Mouse (Mus musculus) forebrain, embryonic 14.5 days (tissue): ENCODE data around the gene Tab2. TPM values are rescaled to one million over a fixed set of nuclear protein-coding genes. Genes with fewer than 3 reads are reported as not detected.

Source experiments
- ATAC-seq: fragments of 200-750 bp; cut with Nextera tagmentation; 2 replicates; pipeline ENCODE4 v1.8.0; 2017; ENCODE audit warnings: mild to moderate bottlenecking, moderate library complexity
- DNase-seq: peaks from one replicate; pipeline ENCODE4 v3.0.0-alpha.2; 2015; ENCODE audit warnings: low spot score
- H3K27ac ChIP-seq: fragments of 300-500 bp; sonication (generic); 2 replicates; pipeline ENCODE4 v1.5.1; 2014; ENCODE audit warnings: low read depth, mild to moderate bottlenecking, control low read depth, low read length, moderate library complexity
- H3K27me3 ChIP-seq: fragments of 300-500 bp; sonication (generic); replicated peaks from 2 replicates; pipeline ENCODE4 v1.6.1; 2014; ENCODE audit warnings: low read length, control low read depth, mixed read lengths; ENCODE audit not compliant: control insufficient read depth, insufficient read depth
- H3K36me3 ChIP-seq: fragments of 300-500 bp; sonication (generic); 2 replicates; pipeline ENCODE4 v1.6.1; 2014; ENCODE audit warnings: low read length, control low read depth; ENCODE audit not compliant: control insufficient read depth, insufficient read depth
- H3K4me1 ChIP-seq: fragments of 300-500 bp; sonication (generic); 2 replicates; pipeline ENCODE4 v1.6.1; 2014; ENCODE audit warnings: antibody characterized with exemption, low read length, control low read depth; ENCODE audit not compliant: control insufficient read depth, insufficient read depth
- H3K4me2 ChIP-seq: fragments of 300-500 bp; sonication (generic); 2 replicates; pipeline ENCODE4 v1.6.1; 2014; ENCODE audit warnings: mild to moderate bottlenecking, control low read depth, low read length
- H3K4me3 ChIP-seq: fragments of 300-500 bp; sonication (generic); 2 replicates; pipeline ENCODE4 v1.5.1; 2014; ENCODE audit warnings: low read depth, low read length, control low read depth
- H3K9ac ChIP-seq: fragments of 300-500 bp; sonication (generic); 2 replicates; pipeline ENCODE4 v1.6.1; 2014; ENCODE audit warnings: mild to moderate bottlenecking, low read length, control low read depth, moderate library complexity
- H3K9me3 ChIP-seq: fragments of 300-500 bp; sonication (generic); replicated peaks from 2 replicates; pipeline ENCODE4 v1.6.1; 2016; ENCODE audit warnings: low read length, control low read depth, mixed read lengths; ENCODE audit not compliant: control insufficient read depth
- WGBS: fragments of 180-500 bp; shearing (Covaris S2); extraction: QIAGEN DNeasy Blood & Tissue Kit; methylation state at CpG from one replicate; pipeline ENCODE4 v1.1.7; 2014; 5-methylcytosine and 5-hydroxymethylcytosine counted together
- polyA plus RNA-seq: library from polyadenylated mRNA; unstranded; fragments of >200 nt; fragmentation: Nextera tagmentation; extraction: Ambion mirVana; gene quantifications from 2 replicates; pipeline ENCODE4 v1.2.1, GENCODE M21; 2014

Gene Tab2
- polyA plus RNA-seq, 1 experiment from 2014 or later: 19.4 TPM

- H3K4me1 ChIP-seq: peaks cover 20% of the 10 kb centered on the region
- H3K27me3 ChIP-seq: no peaks in the 10 kb centered on the region
- no peak; the same call in 1 of the 2 replicates for ATAC-seq
- DNase-seq: peak; percentile 40
- under 1% methylated on average over 23 of the region's 31 CpGs for WGBS
- no peaks in the 10 kb centered on the region for H3K9me3 ChIP-seq
- H3K27ac ChIP-seq: peak overlapping the region; percentile 98
- H3K4me2 ChIP-seq: peak overlapping the region; percentile 94
- no peaks in the 10 kb centered on the region for H3K36me3 ChIP-seq
- H3K9ac ChIP-seq: peak overlapping the region; percentile 99
- H3K4me3 ChIP-seq: peak overlapping the region; percentile 95
These were observed 919 bp downstream of the Tab2 start for GRCm38 (mm10) chr10:7954989-7955633.

- Histone ChIP-seq H3K9ac (peak overlapping the region; percentile 99), H3K27ac (no peak overlapping the region; the same call in 1 of the 2 replicates), H3K9me3 (no peaks in the 10 kb centered on the region), H3K4me2 (peak overlapping the region; percentile 94), H3K36me3 (no peaks in the 10 kb centered on the region), H3K4me1 (peaks cover 20% of the 10 kb centered on the region), H3K4me3 (peak overlapping the region; percentile 95), H3K27me3 (no peaks in the 10 kb centered on the region)
- 0% methylated on average over 5 of the region's 5 CpGs for WGBS
- peak; percentile 44 for DNase-seq
- no peak for ATAC-seq
These were observed 1.4 kb downstream of the Tab2 start for GRCm38 (mm10) chr10:7954627-7954988.

- ATAC-seq: no peak
- Histone ChIP-seq H3K4me1 (no peaks in the 10 kb centered on the region), H3K9ac (no peak overlapping the region), H3K4me3 (no peak overlapping the region), H3K27me3 (no peaks in the 10 kb centered on the region), H3K36me3 (no peaks in the 10 kb centered on the region), H3K4me2 (no peak overlapping the region), H3K27ac (no peak overlapping the region), H3K9me3 (no peaks in the 10 kb centered on the region; the same call in 1 of the 2 replicates)
- no peak for DNase-seq
- 67% methylated on average over 3 of the region's 3 CpGs for WGBS
These were observed 13.0 kb downstream of the Tab2 start for GRCm38 (mm10) chr10:7943006-7943405.

GRCm38 (mm10) chr10:7936556-7937192 lies 19.4 kb downstream of the Tab2 start:
- H3K4me2 ChIP-seq: no peak overlapping the region
- no peak for DNase-seq

GRCm38 (mm10) chr10:7932958-7933357 lies 23.1 kb downstream of the Tab2 start:
- Histone ChIP-seq H3K4me1 (no peaks in the 10 kb centered on the region), H3K4me3 (no peak overlapping the region), H3K9me3 (no peaks in the 10 kb centered on the region), H3K27ac (no peak overlapping the region), H3K27me3 (no peaks in the 10 kb centered on the region), H3K4me2 (no peak overlapping the region), H3K36me3 (no peaks in the 10 kb centered on the region), H3K9ac (no peak overlapping the region)
- ATAC-seq: no peak
- 88% methylated on average over 2 of the region's 2 CpGs for WGBS
- no peak for DNase-seq

More at GRCm38 (mm10) chr10:7936556-7937192, 19.4 kb downstream of the Tab2 start:
- no peak overlapping the region for H3K4me3 ChIP-seq
- WGBS: 90% methylated on average over 6 of the region's 6 CpGs
- H3K36me3 ChIP-seq: no peaks in the 10 kb centered on the region
- ATAC-seq: no peak
- no peak overlapping the region for H3K27ac ChIP-seq
- no peaks in the 10 kb centered on the region for H3K4me1 ChIP-seq
- H3K9me3 ChIP-seq: no peaks in the 10 kb centered on the region
- no peak overlapping the region for H3K9ac ChIP-seq
- no peaks in the 10 kb centered on the region for H3K27me3 ChIP-seq

- ATAC-seq: no peak
- Histone ChIP-seq H3K4me1 (no peaks in the 10 kb centered on the region), H3K36me3 (0 out of 2 replicates have a peak, but pooled peaks cover 5% of the 10 kb centered on the region), H3K9me3 (no peaks in the 10 kb centered on the region), H3K9ac (no peak overlapping the region), H3K27ac (no peak overlapping the region), H3K27me3 (no peaks in the 10 kb centered on the region), H3K4me3 (no peak overlapping the region), H3K4me2 (no peak overlapping the region)
- no peak for DNase-seq
- 92% methylated on average over 9 of the region's 9 CpGs for WGBS
These were observed 27.0 kb downstream of the Tab2 start for GRCm38 (mm10) chr10:7928996-7929395.

- Histone ChIP-seq H3K27ac (no peak overlapping the region), H3K4me3 (no peak overlapping the region), H3K4me1 (no peaks in the 10 kb centered on the region), H3K27me3 (no peaks in the 10 kb centered on the region), H3K9me3 (no peaks in the 10 kb centered on the region), H3K9ac (no peak overlapping the region), H3K4me2 (no peak overlapping the region), H3K36me3 (peaks cover 18% of the 10 kb centered on the region)
- WGBS: 61% methylated on average over 11 of the region's 11 CpGs
- DNase-seq (no peak), ATAC-seq (no peak)
These were observed 30.5 kb downstream of the Tab2 start for GRCm38 (mm10) chr10:7925481-7925880.

- Histone ChIP-seq H3K9me3 (no peaks in the 10 kb centered on the region), H3K27ac (no peak overlapping the region), H3K4me1 (no peaks in the 10 kb centered on the region), H3K36me3 (peaks cover 38% of the 10 kb centered on the region), H3K4me3 (no peak overlapping the region), H3K9ac (no peak overlapping the region), H3K4me2 (no peak overlapping the region), H3K27me3 (no peaks in the 10 kb centered on the region)
- ATAC-seq: no peak
- no peak for DNase-seq
- 95% methylated on average over 1 of the region's 1 CpGs for WGBS
These were observed 32.6 kb downstream of the Tab2 start for GRCm38 (mm10) chr10:7923433-7923832.

GRCm38 (mm10) chr10:7911268-7911667 lies 44.8 kb downstream of the Tab2 start:
- no peak overlapping the region for H3K9ac ChIP-seq
- H3K9me3 ChIP-seq: no peaks in the 10 kb centered on the region
- no peak overlapping the region for H3K27ac ChIP-seq
- no peak overlapping the region for H3K4me2 ChIP-seq
- 0 out of 2 replicates have a peak, but pooled peaks have one; percentile 48 for ATAC-seq
- no peaks in the 10 kb centered on the region for H3K27me3 ChIP-seq
- 75% methylated on average over 10 of the region's 10 CpGs for WGBS
- no peaks in the 10 kb centered on the region for H3K4me1 ChIP-seq
- no peak overlapping the region for H3K4me3 ChIP-seq
- peaks cover 52% of the 10 kb centered on the region for H3K36me3 ChIP-seq
- peak; percentile 52 for DNase-seq
